Mouse (Mus musculus) gastrocnemius, adult 18-20 months (tissue): ENCODE measurements around the gene Zkscan2. TPM values are rescaled to one million over a fixed set of nuclear protein-coding genes. Genes with fewer than 3 reads are reported as not detected.

ENCODE experiments used
- DNase-seq: peaks from one replicate; pipeline ENCODE4 v3.0.0; 2021; ENCODE audit warnings: low spot score
- total RNA-seq, 2 experiments: library from RNA; stranded (reverse); gene quantifications; 2 replicates each; pipeline ENCODE4 v1.2.3; 2021

Zkscan2 gene
- total RNA-seq, 2 experiments from 2014 or later: 0.02 to 0.07 TPM

DNA sequence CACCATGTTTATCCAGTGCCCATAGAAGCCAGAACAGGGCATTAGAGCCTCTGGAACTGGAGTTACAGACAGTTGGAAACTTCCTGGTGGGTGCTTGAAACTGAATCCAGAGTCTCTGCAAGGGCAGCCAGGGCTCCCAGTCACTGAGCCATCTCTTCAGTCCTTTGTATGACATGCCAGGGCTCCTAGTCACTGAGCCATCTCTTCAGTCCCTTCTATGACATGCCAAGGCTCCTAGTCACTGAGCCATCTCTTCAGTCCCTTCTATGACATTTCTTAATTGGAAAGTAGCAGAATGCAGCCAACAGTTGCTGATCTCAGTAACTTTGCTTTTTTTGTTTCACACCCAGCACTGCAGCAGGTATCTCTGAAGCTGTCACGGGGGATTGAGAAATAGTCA is 58.2 kb downstream of the Zkscan2 start:
- DNase-seq: no peak

DNA sequence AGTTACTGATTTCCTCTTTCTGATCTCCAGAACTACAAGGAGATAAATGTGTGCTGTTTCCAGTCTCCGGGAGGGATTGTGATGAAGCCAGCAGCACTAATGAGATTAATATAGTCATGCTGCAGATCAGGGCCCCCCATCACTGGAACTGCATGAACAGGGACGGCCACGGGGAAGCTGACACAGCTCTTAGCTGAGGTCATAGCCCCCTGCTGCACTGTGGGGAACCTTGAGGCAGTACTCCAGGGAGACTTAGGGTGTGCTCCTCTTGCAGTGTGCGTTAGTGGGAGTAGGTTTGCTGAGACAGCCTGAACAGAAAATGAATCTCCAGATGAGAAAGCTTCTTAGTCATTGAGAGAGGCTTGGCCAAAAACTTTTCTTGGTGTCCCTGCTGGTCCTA is 69.0 kb downstream of the Zkscan2 start:
- no peak for DNase-seq

DNA sequence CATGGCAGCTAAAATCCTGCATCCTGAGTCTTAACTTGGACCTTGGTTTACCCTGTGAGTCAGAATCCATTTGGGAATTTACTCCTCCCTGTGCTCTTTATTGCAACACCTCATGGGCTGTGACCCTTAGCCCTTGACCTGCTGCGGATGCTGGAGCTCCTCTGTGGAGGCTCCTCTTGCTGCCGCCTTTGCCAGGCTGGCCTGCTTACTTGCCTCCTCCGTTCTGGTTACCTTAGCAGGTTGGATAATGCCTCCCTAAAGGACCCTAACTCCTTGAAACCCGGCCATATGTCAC is 69.9 kb downstream of the Zkscan2 start:
- DNase-seq: no peak

DNA sequence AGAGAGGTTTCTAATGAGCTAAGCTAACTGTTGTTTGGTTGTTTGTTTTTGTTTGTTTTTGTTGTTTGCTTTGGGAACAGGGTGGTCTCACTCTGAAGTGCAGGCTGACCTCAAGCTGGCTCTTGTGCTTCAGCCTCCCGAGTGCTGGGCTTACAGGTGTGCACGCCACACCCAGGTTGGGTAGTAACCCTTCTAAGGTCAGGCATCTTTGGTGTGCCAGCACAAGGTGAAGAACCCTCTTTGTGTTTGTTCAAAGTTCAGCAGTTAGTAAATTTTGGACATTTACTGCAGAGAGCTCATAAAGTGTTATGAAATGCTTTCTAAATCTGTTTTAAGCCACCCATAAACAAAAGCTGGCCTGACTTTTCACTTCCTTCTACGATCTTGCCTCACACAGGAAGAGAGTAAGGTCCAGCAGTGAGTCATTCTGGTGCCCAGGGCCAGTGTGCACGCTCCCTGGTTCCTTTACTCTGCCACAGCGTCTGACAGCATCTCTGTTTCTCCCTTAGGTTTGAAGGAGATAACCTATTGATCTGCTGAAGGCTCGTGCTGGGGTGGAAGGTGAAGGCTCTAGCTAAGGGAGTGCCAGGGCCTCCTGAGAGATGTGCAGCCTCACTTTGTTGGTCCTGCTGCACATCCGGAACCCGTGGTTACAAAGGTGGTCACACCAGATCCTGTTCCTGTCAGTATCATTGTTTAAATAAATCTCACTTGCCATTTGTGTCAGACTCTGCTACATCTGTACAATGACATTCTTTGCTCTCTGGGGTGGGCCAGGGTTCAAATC is 70.4 kb downstream of the Zkscan2 start:
- peak; percentile 33 for DNase-seq

Other genes with a start within 250 kb of the Zkscan2 start
- 10 to 100 TPM; 26.2 to 29.5 TPM for gene Lcmt1, start 130.7 kb downstream of the Zkscan2 start, total RNA-seq
- gene Arhgap17, start 130.5 kb downstream of the Zkscan2 start, total RNA-seq: 10 to 100 TPM; 15.1 to 15.3 TPM
- gene Aqp8, start 38.2 kb downstream of the Zkscan2 start, total RNA-seq: under 1 TPM in 1 of 2 experiments, not detected in 1; 0.24 TPM